Mouse (Mus musculus): ENCODE measurements around the gene Efcab11.

GRCm38 (mm10) chr12:99794792-99795620 is 89.2 kb downstream of the Efcab11 start:
- no peak for TF ChIP-seq GATA1 (IDR thresholded peaks at IDR 0.05; ENCODE audit: borderline replicate concordance, low read length)
- TF ChIP-seq FLI1 (IDR thresholded peaks at IDR 0.05; ENCODE audit: low read length), result no peak

All from megakaryocyte, embryonic 14.5 days (primary cell).